Mouse (Mus musculus): ENCODE results near the gene Atp2a1. TPM values are rescaled to one million over a fixed set of nuclear protein-coding genes. Genes with fewer than 3 reads are reported as not detected.

The Atp2a1 gene
- total and polyA plus RNA-seq, 3 experiments = 0.38 to 0.74 TPM; not detected in 1

DNA sequence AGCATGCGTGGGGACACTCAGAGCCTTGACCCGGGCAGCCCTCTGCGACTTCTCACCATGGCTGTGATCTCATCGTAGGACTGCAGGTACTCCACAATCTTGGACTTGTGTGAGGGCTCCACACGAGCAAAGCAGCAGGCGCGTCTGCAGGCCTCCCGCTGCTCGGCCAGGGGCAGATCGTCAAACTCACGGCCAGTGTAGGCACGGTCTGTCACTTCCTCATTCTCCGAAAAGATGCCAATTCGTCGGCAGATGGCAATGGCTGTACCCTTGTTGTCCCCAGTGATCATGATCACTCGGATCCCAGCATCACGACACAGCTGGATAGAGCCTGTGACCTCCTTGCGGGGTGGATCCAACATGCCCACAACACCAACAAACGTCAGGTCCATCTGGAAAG is 14.4 kb downstream of the Atp2a1 start:
- no peak overlapping the region for H3K27ac ChIP-seq (ENCODE audit: insufficient read depth, low read depth)
- no peak overlapping the region for H3K9ac ChIP-seq (ENCODE audit: insufficient read depth, low read depth)
- peaks cover 57 to 76% of the 10 kb centered on the region in 2 experiments for H3K36me3 ChIP-seq (replicated peaks in 1 of 2; ENCODE audit: control insufficient read depth in 1 of 2, insufficient read depth in 1 of 2, low read length in 1 of 2)
- dilution Hi-C loops (cut with MboI; ENCODE audit: extremely low pct_ligation_motif_present, extremely low pct_unique_long_range_greater_than_20kb, low sequenced_read_pairs) (no loop called here), in situ Hi-C loops (cut with MboI; ENCODE audit: low pct_ligation_motif_present, low pct_unique_long_range_greater_than_20kb, low sequenced_read_pairs) (no loop called here)
- H3K4me2 ChIP-seq (ENCODE audit: insufficient read depth, low read depth, poor library complexity, severe bottlenecking) = no peak overlapping the region
- no peaks in the 10 kb centered on the region for H3K79me2 ChIP-seq (replicated peaks; ENCODE audit: control insufficient read depth, extremely low read depth, insufficient read depth, poor library complexity, severe bottlenecking)
- peaks cover 6 to 8% of the 10 kb centered on the region in 2 experiments; a peak in 3 of 4 replicates for H3K4me1 ChIP-seq (ENCODE audit: control insufficient read depth in 1 of 2, insufficient read depth in 2 of 2)
- no peak overlapping the region for H3K4me3 ChIP-seq (replicated peaks in 1 of 3; ENCODE audit: low read depth in 2 of 3, low read length in 2 of 3, poor library complexity in 1 of 3)
- TF ChIP-seq KAT2A (IDR thresholded peaks at IDR 0.05; ENCODE audit: insufficient replicate concordance, low read length) = no peak
- TF ChIP-seq USF2 (conservative IDR thresholded peaks at IDR 0.05; ENCODE audit: low read depth, low read length) = no peak
- no peaks in the 10 kb centered on the region for H3K27me3 ChIP-seq (replicated peaks)
- DNase-seq (ENCODE audit: extremely low read depth) = no peak
- no peaks in the 10 kb centered on the region for H3K9me3 ChIP-seq (replicated peaks; ENCODE audit: low read length)

DNA sequence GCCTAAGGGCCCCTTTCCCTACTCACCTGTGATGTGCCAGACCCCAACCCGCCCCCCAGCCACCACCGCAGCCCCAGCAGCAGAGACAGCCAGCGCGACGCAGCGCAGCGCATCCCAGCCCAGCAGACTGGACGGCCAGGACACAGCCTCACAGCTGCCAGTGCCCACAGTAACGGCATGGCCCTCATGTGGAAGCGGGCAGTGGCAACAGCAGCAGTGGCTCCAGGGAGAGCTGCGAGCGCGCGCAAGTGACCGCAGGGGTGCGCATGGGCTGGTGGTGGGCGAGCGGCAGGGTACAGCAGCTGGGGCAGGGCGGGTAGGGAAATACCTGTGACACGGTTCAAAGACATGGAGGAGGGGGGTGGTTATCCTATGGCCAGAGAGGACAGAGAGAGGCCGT is 16.7 kb downstream of the Atp2a1 start:
- no peak overlapping the region for H3K27ac ChIP-seq (ENCODE audit: insufficient read depth, low read depth)
- DNase-seq (ENCODE audit: extremely low read depth) = no peak
- H3K4me2 ChIP-seq (ENCODE audit: insufficient read depth, low read depth, poor library complexity, severe bottlenecking) = no peak overlapping the region
- no peaks in the 10 kb centered on the region for H3K9me3 ChIP-seq (replicated peaks; ENCODE audit: low read length)
- H3K4me1 ChIP-seq (ENCODE audit: control insufficient read depth in 1 of 2, insufficient read depth in 2 of 2) = no peaks in the 10 kb centered on the region
- in situ Hi-C loops (cut with MboI; ENCODE audit: low pct_ligation_motif_present, low pct_unique_long_range_greater_than_20kb, low sequenced_read_pairs) = no loop called here
- H3K27me3 ChIP-seq (replicated peaks) = no peaks in the 10 kb centered on the region
- no peak overlapping the region for H3K9ac ChIP-seq (ENCODE audit: insufficient read depth, low read depth)
- TF ChIP-seq USF2 (conservative IDR thresholded peaks at IDR 0.05; ENCODE audit: low read depth, low read length) = no peak
- peaks cover 71 to 93% of the 10 kb centered on the region in 2 experiments for H3K36me3 ChIP-seq (replicated peaks in 1 of 2; ENCODE audit: control insufficient read depth in 1 of 2, insufficient read depth in 1 of 2, low read length in 1 of 2)
- H3K4me3 ChIP-seq (replicated peaks in 1 of 3; ENCODE audit: low read depth in 2 of 3, low read length in 2 of 3, poor library complexity in 1 of 3) = no peak overlapping the region
- H3K79me2 ChIP-seq (replicated peaks; ENCODE audit: control insufficient read depth, extremely low read depth, insufficient read depth, poor library complexity, severe bottlenecking) = no peaks in the 10 kb centered on the region
- dilution Hi-C loops (cut with MboI; ENCODE audit: extremely low pct_ligation_motif_present, extremely low pct_unique_long_range_greater_than_20kb, low sequenced_read_pairs) = no loop called here

DNA sequence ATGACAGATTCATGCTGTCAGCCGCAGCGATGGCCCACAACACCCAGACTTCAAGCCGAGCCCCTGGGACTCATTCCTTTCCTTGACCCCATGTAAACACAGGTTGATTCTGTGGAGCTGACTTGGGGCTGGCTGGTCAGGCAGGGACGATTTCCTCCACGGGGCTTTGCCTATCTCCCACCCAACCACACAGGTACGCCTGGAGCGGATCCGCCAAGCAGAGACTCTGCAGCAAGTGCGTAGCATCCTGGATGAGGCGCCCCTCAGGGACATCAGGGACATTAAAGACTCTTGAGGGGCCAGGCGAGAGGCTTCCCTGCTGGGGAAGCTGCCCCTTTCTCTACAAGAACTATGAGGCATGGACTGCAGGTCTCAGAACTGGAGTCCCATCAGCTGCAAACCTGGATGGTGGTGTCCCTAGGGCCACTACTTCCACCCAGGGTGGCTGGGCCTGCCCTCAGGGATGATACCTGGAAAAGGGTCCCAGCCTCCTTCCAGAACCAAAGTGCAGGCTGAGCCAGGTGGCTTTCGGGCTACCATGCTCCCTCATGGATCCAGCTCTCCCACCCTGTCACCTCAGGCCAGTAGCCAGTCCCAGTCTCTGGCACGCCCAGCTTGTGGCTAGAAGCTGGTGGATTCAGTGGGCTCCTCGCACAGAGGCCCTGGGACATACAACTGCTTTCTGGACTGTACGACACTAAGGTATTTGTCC is 17.6 kb downstream of the Atp2a1 start:
- in situ Hi-C loops (cut with MboI; ENCODE audit: low pct_ligation_motif_present, low pct_unique_long_range_greater_than_20kb, low sequenced_read_pairs) (no loop called here), dilution Hi-C loops (cut with MboI; ENCODE audit: extremely low pct_ligation_motif_present, extremely low pct_unique_long_range_greater_than_20kb, low sequenced_read_pairs) (no loop called here)
- no peaks in the 10 kb centered on the region for H3K9me3 ChIP-seq (replicated peaks; ENCODE audit: low read length)
- no peak overlapping the region for H3K9ac ChIP-seq (ENCODE audit: insufficient read depth, low read depth)
- H3K36me3 ChIP-seq (replicated peaks in 1 of 2; ENCODE audit: control insufficient read depth in 1 of 2, insufficient read depth in 1 of 2, low read length in 1 of 2) = peaks cover 74 to 94% of the 10 kb centered on the region in 2 experiments
- no peak overlapping the region for H3K4me2 ChIP-seq (ENCODE audit: insufficient read depth, low read depth, poor library complexity, severe bottlenecking)
- no peak overlapping the region for H3K4me3 ChIP-seq (replicated peaks in 1 of 3; ENCODE audit: low read depth in 2 of 3, low read length in 2 of 3, poor library complexity in 1 of 3)
- DNase-seq (ENCODE audit: extremely low read depth) = no peak
- no peaks in the 10 kb centered on the region for H3K4me1 ChIP-seq (ENCODE audit: control insufficient read depth in 1 of 2, insufficient read depth in 2 of 2)
- TF ChIP-seq SMC3 (IDR thresholded peaks at IDR 0.05; ENCODE audit: low read depth, low read length) = no peak
- no peak for TF ChIP-seq ZNF384 (IDR thresholded peaks at IDR 0.05; ENCODE audit: low read depth, low read length)
- no peak for TF ChIP-seq ZMIZ1 (IDR thresholded peaks at IDR 0.05; ENCODE audit: low read depth, low read length)
- no peaks in the 10 kb centered on the region for H3K79me2 ChIP-seq (replicated peaks; ENCODE audit: control insufficient read depth, extremely low read depth, insufficient read depth, poor library complexity, severe bottlenecking)
- H3K27ac ChIP-seq (ENCODE audit: insufficient read depth, low read depth) = no peak overlapping the region
- H3K27me3 ChIP-seq (replicated peaks) = no peaks in the 10 kb centered on the region

DNA sequence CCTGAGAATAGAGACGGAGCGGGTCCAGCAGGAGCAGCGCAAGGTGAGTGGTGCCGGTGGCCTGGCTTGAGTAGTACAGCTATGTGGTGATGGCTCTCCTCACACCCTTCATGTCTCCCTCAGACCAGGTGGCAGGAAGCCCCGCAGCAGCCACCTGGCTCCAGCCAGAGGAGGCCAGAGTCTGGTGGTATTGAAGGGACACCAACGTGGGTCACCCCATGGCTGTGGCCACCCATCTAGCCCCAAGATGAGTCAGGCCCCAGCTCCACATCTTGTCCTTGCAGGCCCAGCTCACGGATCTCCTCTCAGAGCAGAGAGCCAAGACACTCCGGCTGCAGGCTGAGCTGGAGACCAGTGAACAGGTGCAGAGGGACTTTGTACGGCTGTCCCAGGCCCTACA is 18.4 kb downstream of the Atp2a1 start:
- H3K4me2 ChIP-seq (ENCODE audit: insufficient read depth, low read depth, poor library complexity, severe bottlenecking) = no peak overlapping the region
- no peaks in the 10 kb centered on the region for H3K4me1 ChIP-seq (ENCODE audit: control insufficient read depth in 1 of 2, insufficient read depth in 2 of 2)
- no peak for DNase-seq (ENCODE audit: extremely low read depth)
- dilution Hi-C loops (cut with MboI; ENCODE audit: extremely low pct_ligation_motif_present, extremely low pct_unique_long_range_greater_than_20kb, low sequenced_read_pairs) (no loop called here), in situ Hi-C loops (cut with MboI; ENCODE audit: low pct_ligation_motif_present, low pct_unique_long_range_greater_than_20kb, low sequenced_read_pairs) (no loop called here)
- H3K36me3 ChIP-seq (replicated peaks in 1 of 2; ENCODE audit: control insufficient read depth in 1 of 2, insufficient read depth in 1 of 2, low read length in 1 of 2) = peaks cover 77 to 93% of the 10 kb centered on the region in 2 experiments
- H3K4me3 ChIP-seq (replicated peaks in 1 of 3; ENCODE audit: low read depth in 2 of 3, low read length in 2 of 3, poor library complexity in 1 of 3) = no peak overlapping the region
- no peaks in the 10 kb centered on the region for H3K9me3 ChIP-seq (replicated peaks; ENCODE audit: low read length)
- H3K9ac ChIP-seq (ENCODE audit: insufficient read depth, low read depth) = no peak overlapping the region
- TF ChIP-seq POLR2AphosphoS2 (IDR thresholded peaks at IDR 0.05; ENCODE audit: low read depth, low read length) = no peak
- no peaks in the 10 kb centered on the region for H3K27me3 ChIP-seq (replicated peaks)
- no peaks in the 10 kb centered on the region for H3K79me2 ChIP-seq (replicated peaks; ENCODE audit: control insufficient read depth, extremely low read depth, insufficient read depth, poor library complexity, severe bottlenecking)
- H3K27ac ChIP-seq (ENCODE audit: insufficient read depth, low read depth) = no peak overlapping the region

All from CH12.LX (cell line).